Mouse (Mus musculus): ENCODE data around the gene Kcnv2.

- no peak for TF ChIP-seq JUND (IDR thresholded peaks at IDR 0.05; ENCODE audit: low read depth, low read length)
- TF ChIP-seq CTCF (IDR thresholded peaks at IDR 0.05 in 2 of 3, conservative IDR thresholded peaks at IDR 0.05 in 1 of 3; ENCODE audit: control insufficient read depth in 1 of 3, insufficient read depth in 1 of 3, low read depth in 2 of 3, low read length in 3 of 3, poor library complexity in 1 of 3, severe bottlenecking in 1 of 3), result no peak
- no peak for TF ChIP-seq RCOR1 (IDR thresholded peaks at IDR 0.05; ENCODE audit: low read depth, low read length)
- TF ChIP-seq ZC3H11A (IDR thresholded peaks at IDR 0.05; ENCODE audit: low read depth, low read length), result no peak
- TF ChIP-seq SIN3A (IDR thresholded peaks at IDR 0.05; ENCODE audit: low read length), result no peak
- TF ChIP-seq ZNF384 (IDR thresholded peaks at IDR 0.05; ENCODE audit: low read depth, low read length), result no peak
- no peak for TF ChIP-seq ZKSCAN1 (IDR thresholded peaks at IDR 0.05; ENCODE audit: low read depth, low read length)
- no peak for TF ChIP-seq USF1 (IDR thresholded peaks at IDR 0.05; ENCODE audit: low read depth, low read length)
- no peak for TF ChIP-seq POLR2A (IDR thresholded peaks at IDR 0.05; ENCODE audit: control insufficient read depth in 1 of 2, insufficient read depth in 1 of 2, low read depth in 1 of 2, low read length in 2 of 2, poor library complexity in 1 of 2)
These were observed 5.8 kb downstream of the Kcnv2 start for GRCm38 (mm10) chr19:27328166-27328565.
